In genomic region chr1:126547979-126548378, GRCm38 (mm10) we compare ENCODE assay signal across 11 mouse cellular contexts.
"Had no signal": no experiment of that assay in that cellular context is flagged by ENCODE, and none has a peak within 500 bp of the region (broad histone marks: within the 10 kb centered on the region; RNA-seq: fewer than 3 reads in every experiment).

No protein-coding gene starts in this region.

- H3K4me1 ChIP-seq: limb, embryonic 13.5 days had no signal

- H3K27ac ChIP-seq: kidney, postnatal 0 days; layer of hippocampus, adult 2 months; limb, embryonic 13.5 days; liver, embryonic 14.5 days had no signal

- ATAC-seq: intestine, postnatal 0 days had no signal

- DNase-seq: kidney, adult 8-10 months; kidney, postnatal 36 days; lung, adult 18-20 months; right cerebral cortex, adult 18-20 months; right cerebral cortex, postnatal 25 days; thymus, postnatal 4 days had no signal

- H3K9ac ChIP-seq: limb, embryonic 13.5 days; liver, embryonic 14.5 days had no signal

- H3K9me3 ChIP-seq: limb, embryonic 13.5 days had no signal

- H3K4me2 ChIP-seq: limb, embryonic 13.5 days had no signal

- H3K36me3 ChIP-seq: limb, embryonic 13.5 days had no signal

- H3K4me3 ChIP-seq: layer of hippocampus, adult 2 months; limb, embryonic 13.5 days had no signal
